Mouse (Mus musculus): Measurements from ENCODE around the gene Obsl1.
A peak's percentile ranks its signal among the peaks of the same experiment; 100 is the strongest.

Obsl1 gene

DNA sequence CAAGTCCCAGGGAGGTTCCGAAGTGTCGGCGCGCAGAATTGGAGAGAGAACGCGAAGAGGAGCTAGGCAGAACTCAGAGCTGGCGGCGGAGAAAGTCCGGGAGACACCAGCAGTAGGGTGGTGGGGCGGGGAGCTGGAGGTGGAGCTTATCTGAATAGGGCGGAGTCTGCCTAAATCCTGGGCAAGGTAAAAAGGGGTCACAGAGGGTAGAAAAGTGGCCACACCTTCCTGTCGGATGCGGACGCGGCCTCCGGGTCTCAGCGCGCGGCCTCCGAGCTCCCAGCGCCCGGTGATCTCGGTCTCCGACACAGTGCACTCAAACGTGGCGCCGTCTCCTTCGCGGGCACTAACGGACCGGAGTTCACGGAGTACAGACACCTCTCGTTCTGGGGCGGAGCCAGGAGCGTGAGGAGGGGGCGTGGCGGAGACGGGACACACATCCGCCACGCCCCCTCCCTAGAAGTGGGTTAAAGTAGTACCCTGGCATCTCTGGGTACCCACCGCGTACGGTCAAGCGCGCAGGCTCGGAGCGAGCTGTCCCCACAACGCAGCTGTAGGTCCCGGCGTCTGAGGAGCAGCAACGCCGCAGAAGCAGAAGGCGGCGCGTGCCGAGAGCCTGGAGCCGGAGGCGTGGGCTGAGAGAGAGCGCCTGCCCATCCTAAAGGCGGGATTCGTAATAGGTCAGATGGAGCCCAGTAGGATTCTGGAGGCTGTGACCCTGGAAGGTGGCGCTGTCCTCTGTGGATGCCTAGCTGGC is 18.7 kb downstream of the Obsl1 start:
- DNase-seq (ENCODE audit: extremely low spot score, low read depth, low spot score), result no peak

DNA sequence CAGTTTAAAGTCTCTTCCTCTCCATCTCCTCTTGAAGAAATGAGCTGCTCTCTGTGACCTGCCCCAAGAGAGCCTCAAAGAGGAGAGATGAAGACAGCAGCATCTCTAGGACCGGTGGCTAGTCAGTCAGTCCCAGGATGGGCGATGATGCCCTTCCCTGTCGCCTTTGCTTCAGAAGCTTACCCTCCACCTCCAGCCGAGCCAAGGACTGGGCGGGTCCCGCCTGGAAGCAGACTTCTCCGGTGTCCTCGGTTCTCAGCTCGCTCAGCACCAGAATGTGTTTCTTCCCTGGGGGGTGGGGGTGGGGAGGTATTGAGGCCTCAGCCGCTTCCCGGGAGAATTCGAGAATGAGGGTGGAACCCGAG is 19.2 kb downstream of the Obsl1 start:
- no peak for DNase-seq (ENCODE audit: extremely low spot score, low read depth, low spot score)

DNA sequence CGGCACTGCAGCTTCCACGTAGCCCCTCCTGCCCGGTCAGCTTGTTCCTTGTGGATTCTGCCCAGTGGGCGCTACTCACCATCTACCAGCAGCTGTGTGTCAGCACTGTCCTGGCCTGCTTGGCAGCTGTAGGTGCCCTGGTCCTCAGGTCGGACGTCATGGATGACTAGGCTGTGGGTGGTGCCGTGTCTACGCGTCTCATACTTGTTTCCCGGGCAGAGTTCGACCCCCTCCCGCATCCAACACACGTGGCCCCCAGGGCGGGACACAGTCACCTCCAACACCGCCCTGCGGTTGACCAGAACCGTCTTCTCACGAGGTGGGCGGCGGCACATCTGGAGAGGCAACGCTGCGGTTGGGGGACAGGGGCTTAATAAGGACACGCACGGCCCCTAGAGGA is 19.7 kb downstream of the Obsl1 start:
- DNase-seq (ENCODE audit: extremely low spot score, low read depth, low spot score), result no peak

DNA sequence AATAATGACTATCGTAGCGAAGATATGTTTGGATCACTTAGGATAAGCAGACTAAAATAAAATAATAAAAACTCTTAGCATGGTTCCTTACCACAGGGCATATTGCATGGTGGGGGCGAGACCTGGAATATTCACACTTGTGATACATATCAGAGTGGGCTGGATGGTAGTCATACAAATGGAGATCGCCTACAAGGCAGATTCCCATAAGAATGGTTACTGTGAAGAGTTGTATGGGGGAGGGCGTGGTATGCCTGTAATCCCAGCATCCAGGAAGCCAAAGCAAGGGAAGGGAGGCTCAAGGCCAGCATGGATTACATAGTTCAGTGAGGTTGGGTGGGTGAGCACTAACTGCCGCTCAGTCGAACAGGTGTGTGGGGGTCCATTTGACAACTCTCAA is 25.5 kb downstream of the Obsl1 start:
- DNase-seq (ENCODE audit: extremely low spot score, low read depth, low spot score), result no peak

- no peak for DNase-seq (ENCODE audit: extremely low spot score, low read depth, low spot score)
Measured at GRCm38 (mm10) chr1:75480036-75480435, 26.2 kb downstream of the Obsl1 start.

DNA sequence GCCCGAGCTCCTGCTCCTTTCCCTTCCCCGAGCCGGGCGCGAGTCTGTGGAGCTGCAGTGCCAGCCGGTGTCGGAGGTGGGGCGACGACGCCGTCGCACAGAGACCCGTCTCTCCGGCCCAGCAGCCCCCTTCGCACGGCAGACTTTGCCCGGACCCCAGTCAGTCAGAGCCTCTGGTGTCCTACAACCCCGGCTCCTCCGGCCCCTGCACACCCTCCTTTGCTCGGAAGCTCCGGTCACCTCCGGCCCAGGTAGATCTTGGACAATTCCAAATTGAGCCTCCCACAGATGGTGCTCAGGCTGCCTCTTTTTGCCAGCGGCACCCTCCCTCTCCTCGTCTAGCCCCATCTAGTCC is 26.6 kb downstream of the Obsl1 start:
- DNase-seq (ENCODE audit: extremely low spot score, low read depth, low spot score), result no peak

- peak; percentile 78 for DNase-seq (ENCODE audit: extremely low spot score, low read depth, low spot score)
Measured at GRCm38 (mm10) chr1:75478916-75479634, 27.2 kb downstream of the Obsl1 start, which contains the start of the genes Chpf and Tmem198. Chpf (minus strand) TSS chr1:75479307. Tmem198 (plus strand) TSS chr1:75479532.

GRCm38 (mm10) chr1:75478497-75478896 is 27.8 kb downstream of the Obsl1 start:
- DNase-seq (ENCODE audit: extremely low spot score, low read depth, low spot score), result no peak

- no peak for DNase-seq (ENCODE audit: extremely low spot score, low read depth, low spot score)
Measured at GRCm38 (mm10) chr1:75477966-75478290, 28.3 kb downstream of the Obsl1 start.

DNA sequence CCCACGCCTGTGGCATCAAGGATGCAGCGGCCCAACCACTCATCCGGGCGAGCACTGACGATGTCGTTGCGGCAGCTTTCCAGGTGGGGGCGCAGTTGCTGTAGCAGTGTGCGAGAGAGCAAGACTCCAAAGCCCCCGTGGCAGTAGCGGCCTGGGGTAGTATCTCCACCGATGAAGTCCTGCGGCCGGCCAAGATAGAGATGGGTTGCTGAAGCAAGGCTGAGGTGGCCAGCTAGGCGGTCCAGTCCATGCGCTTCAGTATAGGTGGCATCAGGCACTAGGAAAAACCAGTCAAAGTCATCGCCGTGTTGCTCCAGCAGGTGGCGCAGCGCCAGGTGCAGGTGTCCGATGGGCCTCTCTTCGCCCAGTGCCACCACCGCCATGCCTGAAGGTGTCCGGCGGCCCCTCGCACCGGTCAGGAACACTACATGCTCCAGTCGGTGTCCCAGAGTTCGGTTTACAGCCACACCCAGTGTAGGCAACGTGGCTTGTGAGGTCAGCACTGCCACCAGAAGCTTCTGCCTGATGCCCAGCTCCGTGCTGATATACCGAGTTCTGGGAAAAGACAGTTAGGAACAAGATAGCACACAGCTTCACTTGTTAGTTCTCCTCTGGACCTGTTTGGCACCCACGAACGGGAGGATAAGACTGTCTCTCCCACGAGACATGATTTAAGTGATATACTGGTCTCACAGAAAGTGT is 28.8 kb downstream of the Obsl1 start:
- DNase-seq (ENCODE audit: extremely low spot score, low read depth, low spot score), result no peak

DNA sequence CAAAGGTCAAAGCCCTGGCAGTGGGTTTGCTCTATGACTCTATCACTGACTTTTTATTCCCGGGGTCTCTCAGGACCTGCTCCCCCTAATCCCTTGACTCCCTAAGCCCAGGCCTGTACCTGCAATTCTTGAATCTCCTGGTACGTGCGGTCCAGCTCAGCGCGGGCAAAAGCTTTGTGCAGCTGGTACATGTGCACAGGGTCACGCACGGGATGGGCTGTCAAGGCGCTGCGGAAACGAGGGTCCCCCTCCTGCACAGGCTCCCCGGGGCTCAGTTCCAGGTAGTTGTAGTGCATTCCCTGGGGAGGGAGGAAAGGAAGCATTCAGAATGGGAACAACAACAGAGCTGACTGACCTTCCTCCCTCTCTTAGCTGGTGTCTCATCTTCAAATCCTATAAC is 29.8 kb downstream of the Obsl1 start:
- DNase-seq (ENCODE audit: extremely low spot score, low read depth, low spot score), result no peak

DNA sequence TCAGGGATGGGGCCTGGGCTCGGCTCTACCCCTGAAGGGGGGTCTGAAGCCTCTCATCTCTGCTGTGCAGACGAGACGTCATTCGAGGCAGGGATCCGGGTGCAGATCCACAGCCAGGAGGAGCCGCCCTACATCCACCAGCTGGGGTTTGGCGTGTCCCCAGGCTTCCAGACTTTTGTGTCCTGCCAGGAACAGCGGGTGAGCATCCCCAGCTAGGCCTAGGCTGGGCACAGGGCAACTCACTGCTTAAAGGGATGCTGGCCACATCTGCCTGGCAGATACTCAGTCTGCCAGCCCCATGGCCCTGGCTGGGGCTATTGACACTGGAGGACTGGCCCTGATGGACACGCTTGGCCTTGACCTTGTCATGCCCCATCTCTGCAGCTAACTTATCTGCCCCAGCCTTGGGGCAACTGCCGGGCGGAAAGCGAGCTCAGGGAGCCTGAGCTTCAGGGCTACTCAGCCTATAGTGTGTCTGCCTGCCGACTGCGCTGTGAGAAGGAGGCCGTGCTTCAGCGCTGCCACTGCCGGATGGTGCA is 36.9 kb downstream of the Obsl1 start:
- DNase-seq (ENCODE audit: extremely low spot score, low read depth, low spot score), result no peak

GRCm38 (mm10) chr1:75467215-75467927 is 38.9 kb downstream of the Obsl1 start:
- DNase-seq (ENCODE audit: extremely low spot score, low read depth, low spot score), result peak; percentile 87

DNA sequence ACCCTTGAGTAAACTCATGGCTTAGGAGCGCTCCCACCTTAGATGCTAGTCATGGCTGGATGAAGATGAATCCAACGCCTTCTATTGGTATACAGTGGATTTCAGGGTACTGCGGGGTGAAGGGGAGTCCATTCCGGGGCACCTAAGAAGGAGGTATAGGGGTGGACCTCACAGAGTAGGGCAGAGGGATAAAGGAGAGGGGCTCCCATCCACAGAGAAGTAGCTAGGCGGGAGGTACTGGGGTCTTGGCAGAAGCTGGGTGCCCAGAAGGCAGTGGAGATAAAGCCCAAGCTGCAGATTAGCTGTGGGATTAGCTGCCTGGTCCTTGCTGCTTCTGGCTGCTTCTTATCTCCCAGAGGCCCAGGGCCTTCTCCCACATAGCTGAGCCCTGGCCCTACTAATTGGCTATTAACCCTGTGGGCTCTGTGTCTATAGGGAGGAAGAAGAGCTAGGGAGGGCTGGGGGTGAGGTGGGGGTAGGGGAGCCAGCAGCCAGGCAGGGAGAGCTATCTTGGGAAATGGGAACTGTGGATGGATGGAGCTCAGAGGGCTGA is 42.5 kb downstream of the Obsl1 start:
- DNase-seq (ENCODE audit: extremely low spot score, low read depth, low spot score), result no peak

GRCm38 (mm10) chr1:75462636-75463035 is 43.6 kb downstream of the Obsl1 start:
- no peak for DNase-seq (ENCODE audit: extremely low spot score, low read depth, low spot score)

GRCm38 (mm10) chr1:75460297-75460696 is 46.0 kb downstream of the Obsl1 start:
- no peak for DNase-seq (ENCODE audit: extremely low spot score, low read depth, low spot score)

- no peak for DNase-seq (ENCODE audit: extremely low spot score, low read depth, low spot score)
Measured at GRCm38 (mm10) chr1:75458789-75459684, 47.2 kb downstream of the Obsl1 start.

GRCm38 (mm10) chr1:75458025-75458788 is 48.0 kb downstream of the Obsl1 start:
- DNase-seq (ENCODE audit: extremely low spot score, low read depth, low spot score), result no peak

GRCm38 (mm10) chr1:75457710-75458024 is 48.6 kb downstream of the Obsl1 start:
- DNase-seq (ENCODE audit: extremely low spot score, low read depth, low spot score), result no peak

Data from hindlimb bud, embryonic 11.5 days (tissue).